Mouse (Mus musculus): Measurements from ENCODE around the gene Cers1.

Cers1 gene

DNA sequence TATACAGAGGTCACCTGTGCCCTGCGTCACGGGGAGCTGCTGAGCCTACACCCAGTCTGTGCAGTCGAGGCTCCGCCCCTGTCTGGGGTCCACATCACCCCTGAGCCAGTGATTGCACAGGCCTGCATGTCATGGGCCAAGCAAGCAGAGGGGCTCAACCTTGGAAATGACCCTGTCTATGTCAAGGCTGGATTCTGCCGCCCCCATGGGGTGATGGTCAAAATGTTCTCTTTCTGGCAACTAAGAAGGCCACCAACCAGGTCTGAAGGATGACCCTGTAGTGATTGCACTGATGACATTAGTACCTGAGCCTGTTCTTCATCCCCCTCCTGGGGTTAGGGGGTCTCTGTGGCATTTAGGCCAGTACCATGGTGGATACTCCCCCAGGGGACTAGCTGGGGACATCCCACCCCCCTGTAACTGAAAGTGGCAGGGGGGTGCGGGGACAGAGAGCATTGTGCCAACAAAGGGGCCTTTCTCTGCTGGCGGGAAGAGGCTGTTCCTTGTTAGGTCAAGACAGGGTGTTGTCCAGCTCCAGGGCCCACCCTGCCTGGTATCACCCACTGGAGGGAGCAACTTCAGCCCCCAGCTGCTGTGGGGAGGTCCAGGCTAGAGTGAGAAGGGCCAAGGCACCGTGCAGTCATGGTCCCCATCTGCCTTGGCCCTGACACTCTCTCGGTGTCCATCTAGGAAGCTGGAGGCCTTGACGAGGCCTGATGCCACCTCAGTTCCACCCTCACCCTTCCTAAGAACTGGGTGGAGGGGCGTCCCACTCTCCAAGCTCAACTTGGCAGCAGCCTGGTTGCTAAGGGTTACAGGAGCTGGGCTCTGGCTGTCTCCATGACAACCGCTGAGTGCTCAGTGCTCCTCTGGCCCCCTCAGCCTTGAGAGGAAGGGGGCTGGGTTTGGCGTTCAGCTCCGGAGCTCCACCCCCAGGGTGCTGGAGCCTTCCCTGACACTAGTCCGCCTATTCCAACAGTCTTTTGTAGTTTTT lies 1.2 kb downstream of the Cers1 start:
- no peak for DNase-seq (ENCODE audit: low read depth)

DNA sequence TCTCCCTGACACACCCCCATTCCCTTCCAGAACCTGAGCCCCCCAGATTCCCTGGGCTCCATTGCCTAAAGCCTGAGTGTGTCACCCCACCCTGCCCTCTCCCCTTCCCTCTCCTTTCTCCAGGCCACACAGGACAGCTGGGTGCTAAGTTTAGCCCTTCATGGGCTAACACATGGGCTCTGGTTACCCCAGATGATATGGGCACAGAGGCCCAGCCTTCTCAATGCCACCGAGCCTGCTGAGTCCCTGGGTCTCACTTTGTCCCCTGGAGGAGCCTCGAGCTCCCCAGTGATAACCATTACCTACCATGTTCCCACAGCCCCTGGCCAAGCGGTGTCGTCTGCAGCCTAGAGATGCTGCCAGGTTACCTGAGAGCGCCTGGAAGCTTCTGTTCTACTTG lies 2.3 kb downstream of the Cers1 start:
- no peak for DNase-seq (ENCODE audit: low read depth)

DNA sequence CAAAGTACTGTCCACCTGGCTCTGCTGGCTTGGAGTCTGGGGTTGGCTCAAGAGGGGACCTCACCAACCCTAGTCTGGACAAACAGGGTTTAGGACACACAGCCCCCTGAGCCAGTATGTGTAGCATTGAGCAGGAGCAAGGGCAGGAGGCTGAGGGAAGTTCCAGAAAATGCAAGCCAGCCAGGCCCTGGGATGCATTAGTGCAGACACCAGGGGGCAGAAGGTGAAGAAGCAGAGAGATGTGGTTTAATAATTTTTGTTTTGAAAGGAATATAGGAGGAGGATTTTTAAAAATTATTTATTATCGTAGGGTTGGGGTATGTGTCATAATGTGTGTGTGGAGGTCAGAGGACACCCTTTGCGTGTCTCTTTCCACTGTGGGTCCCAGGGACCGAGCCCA lies 8.1 kb downstream of the Cers1 start:
- no peak for DNase-seq (ENCODE audit: low read depth)

DNA sequence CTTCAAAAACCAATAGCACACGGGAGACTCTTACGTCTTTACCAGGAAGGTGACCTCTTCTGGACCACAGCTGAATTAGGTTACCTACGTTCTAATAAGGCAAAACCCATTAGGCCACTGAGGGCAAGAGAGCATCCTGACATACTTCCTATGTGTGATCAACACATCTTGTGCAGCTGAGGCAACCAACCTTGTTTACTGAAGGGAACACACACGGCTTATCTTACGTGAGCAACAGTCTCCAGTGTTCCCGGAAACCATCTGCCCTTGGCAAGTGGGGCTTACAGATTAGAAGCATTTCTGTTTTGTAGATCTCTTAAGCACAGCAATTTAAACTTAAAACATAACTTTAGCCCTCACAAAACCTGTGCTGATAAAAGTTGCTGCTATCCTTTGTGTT lies 11.9 kb downstream of the Cers1 start:
- DNase-seq (ENCODE audit: low read depth): peak; percentile 61

DNA sequence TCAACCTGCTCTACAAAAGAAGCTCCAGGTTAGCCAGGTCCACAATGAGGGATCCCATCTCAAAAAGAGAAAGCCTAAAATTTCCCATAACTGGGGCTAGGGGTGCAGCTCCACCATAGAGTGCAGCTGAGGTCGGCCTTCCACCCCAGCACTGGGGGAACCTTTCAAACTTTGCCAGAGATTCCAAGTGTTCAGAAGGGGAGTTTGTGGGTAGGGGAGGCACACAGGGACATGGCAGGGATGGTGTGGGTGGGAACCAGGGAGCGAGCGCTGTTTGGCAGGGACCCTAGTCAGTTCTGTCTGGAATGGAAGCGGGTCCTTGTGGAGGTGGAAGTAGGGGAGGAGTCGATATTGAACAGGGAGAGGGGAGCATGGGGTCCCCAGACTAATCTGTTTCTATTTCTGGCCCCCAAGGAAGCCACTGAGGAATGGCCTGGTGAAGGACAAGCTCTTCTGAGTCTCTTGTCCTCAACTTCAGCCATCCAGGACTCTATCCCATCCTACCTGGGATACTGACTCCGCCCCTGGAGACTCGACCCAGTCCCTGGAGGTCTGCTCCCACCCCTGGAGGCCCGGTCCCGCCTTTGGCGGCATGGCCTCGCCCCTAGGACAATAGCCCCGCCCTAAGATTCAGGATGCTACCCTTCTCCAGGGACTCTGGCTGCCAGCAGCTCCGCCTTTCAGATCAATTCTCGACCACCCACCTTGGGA lies 13.7 kb downstream of the Cers1 start, which contains the start of gene Gdf1:
Gene Gdf1 (plus strand): TSS at position 694 of the 711 bp plus-strand sequence.
- DNase-seq (ENCODE audit: low read depth): no peak

DNA sequence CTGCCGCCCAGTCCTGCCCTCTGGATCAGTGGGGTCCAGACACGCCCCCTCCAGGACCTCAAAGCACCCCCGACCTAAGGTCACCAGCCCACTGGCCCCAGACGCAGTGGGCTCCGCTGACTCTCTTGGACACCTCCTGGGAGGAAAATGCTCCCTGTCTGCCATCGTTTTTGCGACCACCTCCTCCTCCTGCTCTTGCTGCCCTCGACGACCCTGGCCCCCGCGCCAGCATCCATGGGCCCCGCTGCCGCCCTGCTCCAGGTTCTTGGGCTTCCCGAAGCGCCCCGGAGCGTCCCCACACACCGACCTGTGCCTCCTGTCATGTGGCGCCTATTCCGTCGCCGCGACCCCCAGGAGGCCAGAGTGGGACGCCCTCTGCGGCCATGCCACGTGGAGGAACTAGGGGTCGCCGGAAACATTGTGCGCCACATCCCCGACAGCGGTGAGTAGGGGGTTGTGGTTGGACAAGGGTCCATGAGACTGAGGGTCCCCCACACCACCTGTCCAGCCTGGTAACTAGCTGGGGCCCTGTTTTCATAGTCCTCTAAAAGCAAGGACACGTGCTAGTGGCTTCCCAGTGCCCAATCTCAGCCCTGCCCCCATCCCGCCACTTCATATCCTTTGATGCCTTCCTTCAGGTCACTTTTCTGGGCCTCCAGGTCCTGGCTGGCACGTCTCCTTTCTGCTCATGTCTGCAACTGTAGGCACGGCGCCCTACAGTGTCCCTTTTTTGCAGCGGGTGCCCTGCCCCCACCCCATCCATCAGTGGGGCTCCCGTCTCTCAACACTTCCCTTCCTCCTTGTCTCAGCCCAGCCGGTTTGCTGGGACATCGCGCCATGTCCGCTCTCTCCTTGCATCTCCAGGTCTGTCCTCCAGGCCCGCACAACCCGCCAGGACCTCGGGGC lies 14.5 kb downstream of the Cers1 start:
- no peak for DNase-seq (ENCODE audit: low read depth)

DNA sequence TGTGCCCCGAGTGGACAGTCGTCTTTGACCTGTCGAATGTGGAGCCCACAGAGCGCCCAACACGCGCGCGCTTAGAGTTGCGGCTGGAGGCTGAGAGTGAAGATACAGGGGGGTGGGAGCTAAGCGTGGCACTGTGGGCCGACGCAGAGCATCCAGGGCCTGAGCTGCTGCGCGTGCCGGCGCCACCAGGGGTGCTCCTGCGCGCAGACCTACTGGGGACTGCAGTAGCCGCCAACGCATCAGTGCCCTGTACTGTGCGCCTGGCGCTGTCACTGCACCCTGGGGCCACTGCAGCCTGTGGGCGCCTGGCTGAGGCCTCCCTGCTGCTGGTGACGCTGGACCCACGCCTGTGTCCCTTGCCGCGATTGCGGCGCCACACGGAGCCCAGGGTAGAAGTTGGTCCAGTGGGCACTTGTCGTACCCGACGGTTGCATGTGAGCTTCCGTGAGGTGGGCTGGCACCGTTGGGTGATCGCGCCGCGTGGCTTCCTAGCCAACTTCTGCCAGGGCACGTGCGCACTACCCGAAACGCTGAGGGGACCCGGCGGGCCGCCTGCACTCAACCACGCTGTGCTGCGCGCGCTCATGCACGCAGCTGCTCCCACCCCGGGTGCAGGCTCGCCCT lies 15.3 kb downstream of the Cers1 start:
- DNase-seq (ENCODE audit: low read depth): no peak

DNA sequence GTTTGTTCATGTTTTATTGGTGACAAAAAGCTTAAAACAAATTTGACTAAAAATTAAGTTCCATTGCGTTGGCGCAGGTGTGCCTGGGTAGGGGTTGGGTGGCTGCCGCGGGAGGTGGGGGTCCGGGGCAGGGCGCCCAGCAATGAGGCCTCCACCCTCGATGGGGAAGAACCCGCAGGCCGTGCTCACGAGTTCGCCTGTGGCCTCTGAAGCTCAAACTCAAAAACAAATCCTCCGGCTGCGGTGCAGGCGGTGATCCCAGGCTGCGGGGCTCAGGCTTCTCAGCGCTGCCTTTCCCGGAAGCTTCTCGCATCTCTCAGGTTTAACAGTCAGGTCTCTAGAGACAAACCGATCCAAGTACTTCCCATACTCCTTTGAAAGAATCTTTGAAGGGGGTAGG lies 16.0 kb downstream of the Cers1 start:
- no peak for DNase-seq (ENCODE audit: low read depth)

DNA sequence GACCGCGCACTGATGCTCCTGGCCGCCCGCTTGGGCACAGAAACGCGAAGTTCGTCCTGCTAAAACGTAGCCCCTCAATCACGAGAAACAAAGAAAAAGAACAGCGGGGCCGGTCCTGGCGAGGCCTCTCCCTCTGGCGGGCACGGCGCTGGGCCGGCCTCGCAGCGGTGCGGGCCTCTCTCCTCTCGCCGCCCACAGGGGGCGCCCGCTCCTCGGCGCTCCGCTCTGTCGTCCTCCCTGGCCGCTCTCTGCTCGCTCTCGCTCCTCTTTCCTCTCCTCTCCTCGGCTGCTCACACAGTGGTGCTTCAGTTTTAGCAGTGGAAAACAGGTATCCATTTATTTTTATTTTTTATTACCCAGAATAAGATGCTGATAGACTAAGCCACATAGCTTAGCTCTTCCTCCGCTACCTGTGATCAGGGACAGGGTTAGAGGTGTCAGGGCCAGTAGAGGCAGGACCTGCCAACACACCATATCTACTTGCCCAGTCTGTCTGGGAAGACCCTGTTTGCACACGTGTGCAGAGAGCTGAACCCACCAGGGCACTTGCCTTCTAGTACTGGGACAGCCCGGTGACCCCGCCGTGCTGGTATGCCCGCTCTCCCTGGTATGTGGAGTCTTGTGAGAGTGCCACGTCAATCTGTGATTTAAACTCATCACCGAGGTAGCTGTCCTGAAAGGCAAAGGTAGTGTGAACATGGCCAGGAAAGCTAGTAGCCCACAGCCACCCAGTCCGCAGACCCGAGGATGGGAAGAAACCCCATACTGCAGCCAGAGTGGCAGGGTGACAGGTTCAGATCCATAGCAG lies 16.7 kb downstream of the Cers1 start:
- no peak for DNase-seq (ENCODE audit: low read depth)

DNA sequence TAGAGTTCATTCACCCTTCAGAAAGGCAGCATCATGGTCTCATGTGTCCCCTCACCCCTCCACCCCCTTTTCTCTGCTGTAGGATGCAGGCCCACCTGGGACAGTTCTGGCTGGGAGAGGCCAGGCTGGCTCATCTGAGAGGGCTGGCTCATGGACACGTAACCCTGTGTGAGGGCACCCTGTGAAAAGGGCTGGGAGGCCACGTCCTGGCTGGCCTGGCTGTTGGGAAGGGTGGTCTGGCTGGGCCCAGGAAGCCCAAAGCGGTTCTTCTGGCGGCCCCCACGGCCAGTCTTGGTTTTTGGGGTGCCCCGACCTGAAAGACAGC lies 17.3 kb downstream of the Cers1 start:
- no peak for DNase-seq (ENCODE audit: low read depth)

DNA sequence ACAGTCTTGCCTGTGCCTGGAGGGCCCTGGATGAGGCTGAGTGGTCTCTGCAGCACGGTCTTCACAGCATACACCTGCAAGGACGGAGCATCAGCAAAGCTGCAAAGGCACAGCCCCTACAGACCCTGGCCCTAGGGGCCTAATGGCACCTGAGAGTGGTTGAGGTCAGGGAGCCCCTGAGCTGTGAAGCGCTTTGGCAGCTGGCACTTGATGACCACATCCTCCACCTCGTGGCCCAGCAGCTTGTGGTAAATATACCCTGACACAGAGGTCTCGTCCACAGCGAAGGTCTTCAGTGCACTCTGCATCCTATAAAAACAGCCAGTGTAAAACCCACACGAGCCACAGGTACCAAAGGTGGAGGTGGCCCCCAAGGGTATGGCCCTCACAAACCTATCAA lies 23.4 kb downstream of the Cers1 start:
- no peak for DNase-seq (ENCODE audit: low read depth)

DNA sequence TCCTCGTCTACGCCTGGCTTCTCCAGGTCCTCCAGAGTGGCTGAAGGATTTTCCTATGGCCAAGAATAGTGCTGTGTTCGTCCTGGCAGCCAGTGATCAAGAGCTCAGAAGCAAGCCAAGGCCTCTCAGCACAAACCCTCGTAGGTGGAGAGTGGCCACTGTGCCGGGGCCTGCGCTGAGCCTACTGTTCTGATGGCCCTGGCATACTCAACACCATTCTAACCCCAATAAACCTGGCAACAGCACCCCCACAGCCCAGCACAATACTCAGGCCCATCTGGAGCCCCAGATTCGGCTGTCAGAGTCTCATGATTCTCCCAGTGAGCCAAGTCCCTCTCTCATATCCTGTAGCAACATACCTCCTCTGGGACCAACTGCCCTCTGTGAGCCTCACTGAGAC lies 25.1 kb downstream of the Cers1 start:
- DNase-seq (ENCODE audit: low read depth): no peak

DNA sequence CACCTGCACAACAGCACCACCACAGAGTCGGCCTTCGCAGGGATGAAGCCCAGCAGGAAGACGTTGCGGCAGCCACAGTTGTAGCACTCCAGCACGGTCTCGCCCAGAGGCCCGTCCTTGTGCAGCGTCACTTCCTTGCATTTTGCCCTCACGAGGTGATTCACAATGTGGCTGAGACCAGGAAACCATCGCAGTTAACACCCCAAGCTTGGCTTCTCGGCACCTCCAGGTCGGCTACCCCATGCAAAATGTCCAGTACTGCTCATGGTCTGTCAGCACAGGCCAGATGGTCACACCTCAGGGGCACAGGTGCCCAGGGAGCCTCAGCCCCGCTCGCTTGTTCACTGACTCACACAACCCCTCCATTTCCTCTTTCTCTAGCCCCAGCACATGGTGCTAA lies 26.4 kb downstream of the Cers1 start:
- no peak for DNase-seq (ENCODE audit: low read depth)

DNA sequence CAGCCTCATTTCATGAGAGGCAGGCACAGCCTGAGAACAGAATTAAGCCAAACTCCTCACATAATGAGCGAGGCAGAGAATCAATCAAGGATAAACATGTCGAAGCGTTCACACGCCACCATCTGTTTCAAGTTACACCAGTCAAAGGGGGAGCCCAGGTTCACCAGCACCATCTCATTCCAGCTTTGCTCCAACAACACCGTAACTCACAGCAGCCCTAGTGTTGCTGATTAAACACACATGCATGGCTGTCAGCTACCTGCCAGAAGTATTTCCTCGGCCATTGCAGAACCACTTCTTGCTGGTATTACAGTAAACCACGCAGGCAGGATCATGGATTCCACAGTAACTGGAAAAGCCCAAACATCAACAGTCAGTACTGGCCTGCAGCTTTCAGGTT lies 27.5 kb downstream of the Cers1 start:
- DNase-seq (ENCODE audit: low read depth): no peak

DNA sequence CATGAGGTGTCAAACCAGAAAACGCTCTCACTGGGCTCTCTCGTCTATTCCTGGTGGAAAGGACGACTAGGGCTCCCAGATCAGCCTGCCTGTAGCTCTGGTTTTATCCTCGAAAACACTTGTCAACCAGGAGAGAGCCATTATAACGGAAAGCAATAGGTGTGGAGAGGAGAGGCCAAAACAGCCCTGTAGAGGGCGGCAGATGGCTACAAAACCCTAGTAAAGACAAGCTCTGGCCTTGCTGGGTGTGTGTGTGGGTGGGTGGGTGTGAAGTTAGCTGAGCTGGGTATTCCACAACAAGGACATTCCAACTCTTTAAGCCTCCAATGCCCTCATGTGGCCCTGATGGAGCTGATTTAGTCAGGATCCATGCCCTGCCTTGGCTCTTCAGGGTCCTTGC lies 28.1 kb downstream of the Cers1 start:
- DNase-seq (ENCODE audit: low read depth): no peak

DNA sequence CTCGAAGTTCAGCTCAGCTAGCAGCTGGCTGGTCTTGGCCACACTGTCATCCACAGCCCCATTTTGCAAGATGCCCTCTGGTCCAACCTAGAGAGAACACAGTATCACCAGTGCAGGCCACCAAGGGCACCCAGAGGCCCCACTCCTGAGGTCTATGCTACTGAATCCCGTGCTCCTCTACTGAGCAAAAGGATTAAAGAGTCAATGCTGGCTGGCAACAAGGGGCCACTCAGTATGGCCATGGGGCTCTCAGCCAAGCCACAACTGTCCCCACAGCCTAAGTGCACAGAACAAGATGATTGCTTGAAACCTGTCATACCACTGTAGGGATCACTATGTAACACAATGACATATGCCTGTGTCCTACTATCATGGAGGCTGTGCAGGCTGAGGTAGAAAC lies 28.7 kb downstream of the Cers1 start:
- no peak for DNase-seq (ENCODE audit: low read depth)

DNA sequence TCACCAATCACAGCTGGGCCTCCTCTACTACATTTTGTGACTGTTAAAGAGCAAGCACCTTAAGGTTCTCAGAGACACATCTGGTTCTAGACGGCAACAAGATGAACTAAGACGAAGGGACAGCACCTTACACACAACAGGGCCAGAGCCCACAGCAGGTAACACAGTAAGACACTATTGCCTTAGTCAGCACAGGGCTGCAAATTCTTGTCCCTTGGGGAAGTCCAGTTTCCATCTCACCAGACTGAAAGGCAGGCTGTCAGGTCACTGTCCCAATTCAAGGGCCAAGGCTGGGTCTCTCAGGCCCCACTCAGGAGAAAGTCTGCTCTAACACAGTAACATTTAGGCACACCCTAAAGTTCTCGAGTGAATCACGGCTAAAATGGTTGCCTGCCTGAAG lies 31.9 kb downstream of the Cers1 start:
- no peak for DNase-seq (ENCODE audit: low read depth)

DNA sequence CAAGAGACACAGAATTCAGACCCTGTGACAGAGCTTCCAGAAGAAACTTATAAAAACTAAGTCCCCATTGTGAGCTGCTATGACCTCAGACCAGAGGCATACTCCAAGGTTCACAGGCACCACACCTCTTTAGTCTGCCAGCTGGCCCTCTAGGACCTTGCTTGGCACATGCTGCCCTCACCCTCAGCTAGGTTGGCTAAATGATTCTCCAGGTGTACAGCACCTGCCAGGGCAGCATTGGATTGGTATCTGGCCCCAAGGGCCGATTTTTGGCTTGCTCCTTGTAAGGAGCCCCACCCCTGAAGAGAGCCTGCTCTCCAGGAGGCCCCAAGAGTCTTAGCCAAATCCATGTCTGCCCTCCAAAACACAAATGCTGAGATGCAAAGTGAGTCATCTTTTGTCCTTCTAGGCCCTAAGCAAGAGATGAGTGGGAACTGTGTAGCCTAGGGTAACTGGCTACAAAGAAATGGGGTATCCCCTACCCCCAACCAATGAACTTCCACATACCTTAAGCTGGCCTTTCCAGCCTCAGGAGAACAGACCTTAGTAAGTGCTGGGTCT lies 32.4 kb downstream of the Cers1 start:
- DNase-seq (ENCODE audit: low read depth): no peak

DNA sequence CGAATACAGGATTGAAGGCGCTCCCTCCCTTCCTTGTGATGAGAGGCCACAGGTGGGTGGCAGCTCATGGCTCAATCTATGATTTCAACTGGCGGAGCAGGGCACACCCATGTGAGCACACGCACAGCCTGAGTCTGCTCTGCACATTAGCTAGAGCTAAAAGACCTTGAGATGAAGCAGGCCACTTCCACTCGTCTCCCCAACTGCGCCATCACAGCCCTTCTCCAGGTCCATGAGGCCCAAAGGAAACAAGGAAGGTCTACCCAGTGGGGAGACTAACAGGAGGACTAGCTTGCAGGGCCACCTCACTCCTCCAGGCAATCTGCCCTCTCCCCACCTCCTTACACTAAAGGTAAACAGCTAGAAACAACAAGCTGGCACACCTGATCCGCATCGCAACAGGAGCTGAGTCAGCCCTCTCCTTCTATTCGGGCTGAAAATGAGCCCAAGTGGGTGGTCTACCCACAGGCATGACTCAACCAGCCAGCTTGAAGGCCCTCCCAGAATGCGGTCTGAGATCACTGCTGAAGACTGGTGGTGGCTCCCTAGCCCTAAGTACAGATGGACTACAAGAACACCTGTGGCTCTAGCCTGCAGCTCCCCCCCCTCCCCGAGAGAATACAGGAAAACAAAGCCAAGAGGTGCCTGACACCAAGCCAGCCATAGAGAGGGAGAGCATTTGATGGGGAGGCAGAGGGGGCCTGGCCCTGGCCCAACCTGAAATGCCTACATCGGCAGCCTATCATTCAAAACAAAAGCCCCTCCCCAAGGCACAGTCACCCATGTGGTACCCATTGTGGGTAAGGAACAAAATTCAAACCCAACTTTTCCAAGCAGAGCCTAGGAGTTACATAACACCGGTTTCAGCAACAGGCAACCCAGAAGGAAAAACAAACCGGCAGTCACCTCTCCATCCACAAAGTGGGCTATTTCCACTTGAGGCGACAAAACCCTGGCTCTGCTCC lies 35.7 kb downstream of the Cers1 start:
- no peak for DNase-seq (ENCODE audit: low read depth)

DNA sequence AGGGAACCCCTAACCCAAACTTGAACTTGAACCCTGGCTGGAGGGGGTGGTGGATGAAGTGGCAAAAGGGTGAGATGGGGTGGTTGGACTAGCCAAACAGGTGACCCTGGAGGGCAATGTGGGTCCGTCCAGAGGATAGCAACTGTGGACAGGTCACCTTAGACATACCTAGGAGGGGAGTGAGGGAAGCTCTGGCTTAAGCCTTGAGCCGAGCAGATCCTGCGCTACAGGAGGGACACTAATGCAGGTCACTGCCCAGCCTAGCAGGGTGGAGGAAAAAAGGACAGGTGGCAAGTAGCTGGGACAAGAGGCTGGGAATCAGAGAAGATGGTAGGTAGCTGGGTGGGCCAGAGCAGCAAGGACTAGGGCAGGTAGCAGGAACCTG lies 36.4 kb downstream of the Cers1 start:
- no peak for DNase-seq (ENCODE audit: low read depth)
